Mouse (Mus musculus) lung, adult 2 months (tissue): ENCODE measurements around the gene Mttp.

Experiments
- CTCF ChIP-seq: fragments of 200-500 bp; IDR thresholded peaks from 2 replicates; pipeline ENCODE4 v1.5.1; 2011; ENCODE audit warnings: mild to moderate bottlenecking, low read length, control low read depth; ENCODE audit not compliant: insufficient read depth
- POLR2A ChIP-seq: fragments of 200-500 bp; IDR thresholded peaks from 2 replicates; pipeline ENCODE4 v1.6.1; 2011; ENCODE audit warnings: low read depth, mild to moderate bottlenecking, control low read depth, low read length, borderline replicate concordance; ENCODE audit errors: extremely low read depth

DNA sequence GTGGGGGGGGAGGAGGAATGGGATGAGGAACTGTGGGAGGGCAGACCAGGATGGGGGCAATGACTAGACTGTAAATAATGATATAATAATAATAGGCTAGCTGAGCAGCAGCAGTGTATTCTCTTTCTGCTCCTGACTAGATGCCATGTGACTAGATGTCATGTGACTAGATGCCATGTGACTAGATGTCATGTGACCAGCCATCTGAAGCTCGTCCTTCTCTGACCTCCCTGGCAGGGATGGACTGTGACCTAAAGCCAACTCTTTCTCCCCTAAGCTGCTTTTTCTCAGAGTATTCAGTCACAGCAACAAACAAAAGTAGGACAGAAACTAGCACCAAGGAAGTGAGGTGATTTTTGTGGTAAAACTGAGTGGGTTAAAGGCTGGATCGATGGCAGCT lies 37.3 kb upstream of the Mttp start:
- TF ChIP-seq POLR2A (no peak), CTCF (no peak)
